Mouse (Mus musculus) midbrain, embryonic 10.5 days (tissue): ENCODE measurements around the gene Hid1. TPM values are rescaled to one million over a fixed set of nuclear protein-coding genes. Genes with fewer than 3 reads are reported as not detected.

Experiments
- polyA plus RNA-seq: library from polyadenylated mRNA; unstranded; fragments of >200 nt; fragmentation: Nextera tagmentation; extraction: Ambion mirVana; gene quantifications from 2 replicates; pipeline ENCODE4 v1.2.1, GENCODE M21; 2016

Gene Hid1
- polyA plus RNA-seq, 1 experiment from 2014 or later, result 12.1 TPM

Other genes with a start within 250 kb of the Hid1 start
- gene Cd300lf, start 233.8 kb downstream of the Hid1 start, polyA plus RNA-seq, result 0.21 TPM in 1 of 2 replicates, not detected in the other
- gene Slc9a3r1, start 204.4 kb downstream of the Hid1 start, polyA plus RNA-seq, result 36.8 and 37.8 TPM in 2 replicates
- gene Tmem104, start 180.3 kb downstream of the Hid1 start, polyA plus RNA-seq, result 7.1 and 11.3 TPM in 2 replicates
- gene Nat9, start 179.9 kb downstream of the Hid1 start, polyA plus RNA-seq, result 17.8 and 19.5 TPM in 2 replicates
- 0.02 and 0.06 TPM in 2 replicates for gene Grin2c, start 100.5 kb downstream of the Hid1 start, polyA plus RNA-seq
- 16.7 and 19.8 TPM in 2 replicates for gene Fdxr, start 90.7 kb downstream of the Hid1 start, polyA plus RNA-seq
- gene Fads6, start 70.1 kb downstream of the Hid1 start, polyA plus RNA-seq, result 0.22 and 0.37 TPM in 2 replicates
- not detected in 2 replicates for gene Otop2, start 60.6 kb downstream of the Hid1 start, polyA plus RNA-seq
- not detected in 2 replicates for gene Ush1g, start 45.7 kb downstream of the Hid1 start, polyA plus RNA-seq
- gene Otop3, start 33.0 kb downstream of the Hid1 start, polyA plus RNA-seq, result 0.37 and 0.42 TPM in 2 replicates
- 16.1 and 19.7 TPM in 2 replicates for gene Cdr2l, start 14.2 kb upstream of the Hid1 start, polyA plus RNA-seq
- 256 and 270 TPM in 2 replicates for gene Mrpl58, start 36.0 kb upstream of the Hid1 start, polyA plus RNA-seq
- 926 and 929 TPM in 2 replicates for gene Atp5h, start 52.2 kb upstream of the Hid1 start, polyA plus RNA-seq
- gene Kctd2, start 52.4 kb upstream of the Hid1 start, polyA plus RNA-seq, result 9.9 and 18.8 TPM in 2 replicates
- gene Trim80, start 72.8 kb upstream of the Hid1 start, polyA plus RNA-seq, result 0.14 and 0.15 TPM in 2 replicates
- 0.11 and 0.17 TPM in 2 replicates for gene Slc16a5, start 94.7 kb upstream of the Hid1 start, polyA plus RNA-seq
- gene Armc7, start 107.9 kb upstream of the Hid1 start, polyA plus RNA-seq, result 6.6 and 9.4 TPM in 2 replicates
- gene Nt5c, start 124.1 kb upstream of the Hid1 start, polyA plus RNA-seq, result 87.7 and 89.7 TPM in 2 replicates
- gene Jpt1, start 146.6 kb upstream of the Hid1 start, polyA plus RNA-seq, result 780 and 877 TPM in 2 replicates
- 1,440 and 1,519 TPM in 2 replicates for gene Sumo2, start 168.5 kb upstream of the Hid1 start, polyA plus RNA-seq
- gene Nup85, start 196.7 kb upstream of the Hid1 start, polyA plus RNA-seq, result 229 and 265 TPM in 2 replicates
- 106 and 107 TPM in 2 replicates for gene Mrps7, start 236.2 kb upstream of the Hid1 start, polyA plus RNA-seq
- gene Gga3, start 236.3 kb upstream of the Hid1 start, polyA plus RNA-seq, result 34.1 and 35.4 TPM in 2 replicates
- gene Mif4gd, start 245.2 kb upstream of the Hid1 start, polyA plus RNA-seq, result 18.5 and 20.6 TPM in 2 replicates